Mouse (Mus musculus): Measurements from ENCODE around the gene Stpg3.

The Stpg3 gene

DNA sequence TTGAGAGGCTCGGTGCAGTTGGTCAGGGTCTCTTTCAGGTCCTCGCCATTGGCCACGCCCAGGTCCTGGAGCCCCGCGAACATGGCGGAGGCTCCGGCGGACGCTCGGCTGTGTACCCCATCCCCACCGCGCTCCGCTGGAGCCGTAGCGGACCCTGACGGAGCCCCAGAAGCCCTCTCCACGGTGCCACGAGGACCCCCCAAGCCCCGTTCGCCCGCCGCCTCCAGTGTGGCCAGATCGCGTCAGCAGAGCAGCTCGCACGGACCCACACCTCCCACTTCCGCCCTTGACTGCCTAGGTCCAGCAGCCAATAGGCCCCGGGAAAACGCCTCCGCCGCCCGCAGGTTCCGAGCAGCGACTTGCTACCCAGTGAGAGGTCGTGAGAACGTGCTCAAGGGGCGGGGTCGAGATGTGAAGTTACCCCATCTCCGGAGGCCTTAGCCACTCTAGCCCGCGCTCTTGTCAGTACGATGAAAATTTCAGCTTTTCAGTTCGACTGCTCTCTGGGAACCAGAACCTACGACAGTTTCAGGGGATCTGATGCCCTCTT, 3.2 kb downstream of the Stpg3 start, which contains the start of gene Nelfb:
TSS of gene Nelfb (minus strand) at position 369 of the 550 bp plus-strand sequence.
- peak; percentile 95 for DNase-seq (ENCODE audit: extremely low read depth, insufficient read length, low spot score)

DNA sequence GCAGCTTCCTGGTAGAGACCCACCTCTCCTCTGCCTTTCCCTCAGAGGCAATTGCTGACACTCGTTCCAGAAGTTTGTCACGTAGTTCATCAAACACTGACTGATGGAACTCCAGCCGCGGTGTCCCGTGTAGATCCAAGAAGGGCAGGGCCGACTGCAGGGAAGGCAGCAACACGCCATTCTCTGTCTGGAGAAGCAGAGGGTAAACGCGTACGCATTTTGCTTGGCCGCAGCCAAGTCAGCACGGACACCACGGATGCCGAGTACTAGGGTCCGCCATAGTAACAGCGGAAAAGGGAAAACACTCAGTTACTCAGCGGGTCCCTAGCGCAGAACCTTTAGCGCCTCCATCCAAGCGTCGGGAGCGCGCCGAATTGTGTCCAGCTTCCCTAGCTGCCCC, 3.8 kb downstream of the Stpg3 start:
- DNase-seq (ENCODE audit: extremely low read depth, insufficient read length, low spot score), result no peak

DNA sequence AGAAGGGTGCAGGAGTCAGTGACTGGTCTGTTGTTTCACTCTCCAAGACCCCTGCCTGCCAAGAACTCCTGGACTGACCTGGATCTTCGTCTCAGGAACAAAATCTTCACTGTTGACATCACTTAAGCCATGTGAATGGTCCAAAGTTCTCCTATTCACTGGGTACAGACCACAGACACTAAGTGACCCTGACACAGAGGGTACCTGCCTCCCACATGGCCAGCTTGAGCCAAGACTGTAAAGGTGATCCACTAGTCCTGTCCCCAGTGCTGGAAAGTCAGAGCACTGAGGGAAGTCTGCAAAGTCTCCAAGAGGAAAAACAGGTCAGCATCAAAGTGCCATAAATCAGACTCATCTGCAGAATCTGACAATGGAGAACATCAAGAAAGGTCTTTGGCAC, 6.8 kb downstream of the Stpg3 start:
- no peak for DNase-seq (ENCODE audit: extremely low read depth, insufficient read length, low spot score)

DNA sequence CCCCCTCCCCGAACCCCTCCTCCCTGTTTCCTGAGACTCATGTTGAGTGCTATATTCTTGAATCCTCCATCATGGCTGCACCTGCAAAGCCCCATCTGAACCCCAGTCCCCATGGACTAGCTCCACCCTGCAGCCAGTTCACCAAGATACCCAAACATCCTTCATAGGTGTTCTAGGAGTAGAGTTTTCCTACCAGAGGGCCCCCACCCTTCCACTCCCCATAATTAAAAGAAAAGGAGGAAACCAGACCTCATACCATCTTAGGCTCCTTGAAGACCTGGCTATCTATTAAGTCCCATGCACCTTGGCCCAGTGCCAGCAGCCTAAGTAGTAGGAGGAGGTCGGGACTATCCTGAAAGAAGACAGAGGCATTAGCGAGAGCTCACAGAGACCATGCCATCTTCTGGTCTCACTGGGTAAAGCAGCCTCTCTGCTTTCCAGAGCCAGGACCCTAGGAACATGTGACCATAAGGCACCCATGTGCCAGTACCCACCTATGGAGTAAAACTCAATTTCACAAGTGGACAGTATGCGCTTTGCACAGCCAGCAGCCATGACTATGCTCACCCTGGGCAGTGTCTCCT, 10.7 kb downstream of the Stpg3 start:
- DNase-seq (ENCODE audit: extremely low read depth, insufficient read length, low spot score), result no peak

GRCm38 (mm10) chr2:25200631-25201030, 13.8 kb downstream of the Stpg3 start:
- DNase-seq (ENCODE audit: extremely low read depth, insufficient read length, low spot score), result no peak

DNA sequence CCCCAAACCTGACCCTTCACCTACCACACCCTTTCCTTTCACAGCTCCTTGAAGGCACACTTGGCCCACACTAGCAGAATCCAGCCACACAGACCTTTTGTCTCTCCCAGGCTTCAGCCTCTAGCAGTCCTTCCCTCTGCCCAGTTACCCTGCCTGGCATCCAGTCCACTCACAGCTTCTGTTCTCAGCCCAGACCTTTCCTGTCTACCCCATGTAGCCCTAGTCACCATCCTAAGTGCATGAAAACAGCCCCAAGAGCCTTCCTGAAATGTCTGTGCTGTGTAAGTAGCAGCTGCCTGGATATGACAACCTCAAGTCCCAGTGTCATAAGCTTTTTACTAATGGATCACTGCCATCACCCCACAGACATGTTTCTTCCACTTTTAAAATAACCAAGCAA, 16.5 kb downstream of the Stpg3 start:
- no peak for DNase-seq (ENCODE audit: extremely low read depth, insufficient read length, low spot score)

- DNase-seq (ENCODE audit: extremely low read depth, insufficient read length, low spot score), result no peak
Measured at GRCm38 (mm10) chr2:25197191-25197590, 17.2 kb downstream of the Stpg3 start.

DNA sequence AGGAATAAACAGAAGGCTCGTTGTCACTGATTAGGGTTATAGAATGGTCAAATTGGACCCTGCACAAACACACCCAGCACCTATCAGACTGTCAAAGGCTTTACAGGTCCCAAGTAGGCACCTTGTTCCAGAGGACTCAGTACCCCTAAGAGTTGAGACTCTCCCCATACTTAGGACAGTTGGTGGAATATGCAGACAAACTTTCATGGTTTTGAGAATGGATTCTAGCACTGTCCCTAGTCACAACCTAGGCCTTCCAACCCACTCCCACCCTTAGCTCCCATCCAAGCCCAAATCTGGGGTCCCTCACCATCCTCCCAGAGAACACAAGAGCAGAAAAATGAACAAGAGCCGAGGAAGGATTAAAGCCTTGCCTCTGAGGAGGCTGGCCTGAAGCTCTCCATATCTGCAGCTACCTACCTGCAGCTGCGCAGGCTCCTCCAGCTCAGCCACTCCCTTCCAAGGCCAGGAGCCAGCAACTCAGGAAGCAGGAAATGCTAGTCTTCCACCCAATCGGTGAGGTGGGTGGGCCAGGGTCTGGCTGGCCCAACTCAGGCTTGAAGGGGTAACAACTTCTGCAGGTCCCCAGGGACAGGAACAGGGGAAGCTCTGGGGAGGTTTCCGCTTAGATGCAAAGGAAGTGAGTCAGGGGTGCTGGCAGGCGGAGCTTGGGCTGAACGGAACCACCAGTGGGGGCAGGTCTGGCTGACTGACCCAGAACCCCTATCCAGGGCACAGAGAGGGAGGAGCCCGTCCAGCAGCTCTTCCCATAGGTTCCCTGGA, 18.1 kb downstream of the Stpg3 start, which contains the start of gene Tor4a:
TSS of gene Tor4a (minus strand) at position 715 of the 783 bp plus-strand sequence.
- peak; percentile 89 for DNase-seq (ENCODE audit: extremely low read depth, insufficient read length, low spot score)

DNA sequence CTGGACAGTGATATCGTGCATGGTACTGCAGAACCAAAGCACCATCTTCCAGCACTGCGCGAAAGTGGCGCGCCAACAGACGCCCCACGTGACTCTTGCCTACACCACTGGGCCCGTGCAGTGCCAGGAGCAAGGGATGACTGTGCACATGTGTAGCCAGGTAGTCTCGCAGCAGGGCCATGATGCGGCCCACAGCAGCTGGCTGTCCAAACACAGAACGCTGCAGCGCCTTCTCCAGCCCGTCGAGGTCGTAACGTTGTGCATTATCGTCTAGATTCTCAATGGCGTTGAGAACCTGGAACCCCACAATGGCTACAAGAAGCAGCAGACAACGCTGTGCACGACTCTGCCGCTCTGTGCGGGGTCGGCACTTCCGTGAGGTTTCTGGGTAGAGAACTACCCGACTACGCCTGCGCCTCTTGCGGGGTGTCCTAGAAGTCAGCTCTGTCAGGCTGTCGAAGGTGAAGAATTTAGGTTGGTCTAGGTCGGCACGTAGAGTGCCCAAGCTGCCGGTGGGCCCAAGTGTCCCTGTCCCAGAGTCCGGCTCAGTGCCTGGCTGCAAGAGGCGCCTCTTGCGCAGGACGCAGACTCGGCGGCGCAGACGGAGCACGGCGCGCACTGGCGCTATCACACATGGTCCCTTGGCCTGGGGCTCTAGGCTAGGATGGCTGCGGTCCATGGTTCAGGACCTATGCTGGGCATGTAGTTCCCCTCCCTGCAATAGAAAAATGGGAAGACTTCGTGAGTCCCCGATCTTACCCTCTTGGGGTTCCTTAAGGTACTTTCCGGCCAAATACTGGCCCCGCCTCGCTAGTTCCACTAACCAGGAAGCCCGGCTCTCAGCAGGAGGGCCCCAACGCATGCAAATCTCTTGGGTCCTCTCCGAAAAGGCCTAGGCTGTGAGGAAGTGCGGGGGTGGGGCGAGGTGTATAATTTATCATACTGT, 19.0 kb downstream of the Stpg3 start:
- peak; percentile 60 for DNase-seq (ENCODE audit: extremely low read depth, insufficient read length, low spot score)

GRCm38 (mm10) chr2:25194486-25195171, 19.8 kb downstream of the Stpg3 start:
- peak; percentile 65 for DNase-seq (ENCODE audit: extremely low read depth, insufficient read length, low spot score)

DNA sequence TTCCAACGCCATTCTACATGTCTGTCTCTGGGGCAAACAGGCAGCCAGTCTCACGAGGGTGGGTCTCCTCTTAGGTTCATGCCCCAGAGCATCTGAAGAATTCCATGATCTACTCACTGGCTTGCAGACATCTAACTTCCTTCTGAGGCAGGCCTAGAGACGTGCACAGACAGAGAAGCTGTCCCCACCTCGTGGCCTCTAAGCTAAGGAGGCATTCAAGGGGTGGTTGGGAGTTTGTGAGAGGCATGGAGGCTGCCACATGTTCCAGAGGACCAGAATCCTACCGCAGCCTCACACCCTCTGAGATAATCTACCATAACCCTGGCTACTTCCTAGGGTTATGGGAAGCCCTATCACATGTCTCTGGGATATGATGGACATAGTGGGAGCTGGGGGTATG, 20.4 kb downstream of the Stpg3 start:
- no peak for DNase-seq (ENCODE audit: extremely low read depth, insufficient read length, low spot score)

DNA sequence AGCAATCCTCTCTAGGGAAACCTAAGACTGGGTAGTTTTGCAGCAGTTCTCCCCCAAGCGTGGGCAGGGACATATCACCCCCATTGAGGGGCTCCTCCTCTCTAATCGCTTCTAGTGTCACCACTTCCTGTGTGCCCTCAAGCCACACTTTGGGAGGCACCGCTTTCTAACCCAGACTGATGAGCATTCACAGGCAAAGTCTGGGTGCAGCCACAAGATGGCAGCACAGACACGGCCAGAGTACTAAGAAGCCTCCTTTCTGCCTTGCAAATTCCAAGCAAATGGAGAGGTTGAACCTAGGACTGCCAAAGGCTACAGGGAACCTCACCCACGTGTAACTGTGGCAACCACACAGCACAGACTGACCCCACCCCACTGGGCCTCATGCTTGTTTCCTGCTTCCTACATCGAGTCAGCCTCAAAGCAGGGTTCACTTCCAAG, 21.1 kb downstream of the Stpg3 start:
- peak; percentile 71 for DNase-seq (ENCODE audit: extremely low read depth, insufficient read length, low spot score)

DNA sequence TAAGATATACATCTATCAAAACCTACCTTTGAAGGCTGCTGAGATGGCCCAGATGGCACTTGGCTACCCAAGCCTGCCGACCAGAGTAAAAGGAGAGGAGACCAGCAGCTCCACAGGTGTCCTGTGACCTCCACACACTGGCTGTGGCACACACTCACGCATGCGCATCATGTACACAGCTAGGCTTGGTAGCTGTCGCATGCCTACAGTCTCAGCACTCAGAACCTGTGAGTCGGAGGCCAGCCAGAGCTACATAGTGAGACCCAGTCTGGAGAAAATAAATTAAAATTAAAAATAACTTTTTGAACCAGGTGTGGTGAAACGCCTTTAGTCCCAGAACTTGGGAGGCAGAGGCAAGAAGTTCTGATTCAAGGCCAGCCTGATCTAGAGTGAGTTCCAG, 26.6 kb downstream of the Stpg3 start:
- DNase-seq (ENCODE audit: extremely low read depth, insufficient read length, low spot score), result no peak

DNA sequence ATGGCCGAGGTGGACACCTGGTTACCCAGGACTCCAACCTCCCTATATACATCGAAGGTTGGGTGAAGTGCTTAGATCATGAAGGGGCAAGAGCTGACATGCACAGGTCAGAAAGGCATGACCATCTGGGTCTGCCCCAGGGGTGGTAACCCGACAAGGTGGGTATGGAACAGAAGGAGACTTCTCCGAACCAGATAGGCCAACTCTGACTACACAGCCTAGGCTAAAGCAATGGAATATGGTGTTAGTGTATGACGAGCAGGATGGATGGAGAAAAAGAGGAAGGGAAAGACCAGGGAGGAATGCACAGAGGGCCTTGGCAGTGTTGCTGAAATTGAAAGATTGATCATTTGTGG, 27.9 kb downstream of the Stpg3 start:
- no peak for DNase-seq (ENCODE audit: extremely low read depth, insufficient read length, low spot score)

DNA sequence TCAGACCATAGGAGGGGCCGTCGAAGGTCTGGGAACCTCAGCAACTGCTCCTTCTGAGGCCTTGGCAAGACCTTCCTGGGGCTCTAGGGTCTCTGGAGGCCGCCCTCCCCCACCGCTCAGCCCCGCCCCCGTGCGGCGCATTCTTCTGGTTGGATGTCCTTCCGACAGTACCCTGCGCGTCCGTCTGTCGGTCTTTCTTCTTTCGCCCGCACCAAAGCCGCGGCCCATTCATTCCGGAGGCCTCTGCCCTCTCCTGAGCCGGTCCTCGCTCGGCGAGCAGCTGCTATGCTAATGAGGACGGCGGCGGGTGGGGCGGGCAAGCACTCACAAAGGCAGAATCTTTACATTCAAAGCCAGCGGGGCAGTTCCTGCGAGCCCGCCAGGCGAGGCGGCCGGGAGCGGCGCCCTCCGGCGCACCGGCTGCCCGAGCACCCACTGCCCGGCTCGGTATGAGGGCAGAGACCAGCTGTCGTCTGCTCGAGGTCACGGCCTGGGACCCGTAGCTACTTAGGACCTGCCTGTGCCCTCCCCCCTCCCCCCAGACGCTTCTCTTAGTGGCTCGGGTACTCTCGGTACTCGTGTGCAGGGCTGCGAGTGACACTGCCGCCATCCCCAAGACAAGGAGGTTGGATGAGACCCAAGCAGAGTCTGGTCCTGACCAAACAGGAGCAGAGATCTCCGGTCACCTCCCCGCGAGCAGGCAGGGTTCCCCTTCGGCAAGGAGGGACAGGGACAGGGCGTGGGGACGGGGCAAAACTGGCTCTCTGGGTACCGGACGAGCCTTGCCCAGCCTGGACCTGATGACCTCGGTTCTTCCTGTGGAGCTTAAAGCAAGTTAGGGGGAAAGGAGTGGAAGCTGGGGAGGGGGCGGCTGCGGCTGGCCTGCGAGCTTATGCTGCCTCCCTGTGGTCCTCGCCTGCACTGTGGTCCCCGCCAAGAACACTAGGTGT, 28.5 kb downstream of the Stpg3 start:
- peak; percentile 11 for DNase-seq (ENCODE audit: extremely low read depth, insufficient read length, low spot score)

- DNase-seq (ENCODE audit: extremely low read depth, insufficient read length, low spot score), result no peak
Measured at GRCm38 (mm10) chr2:25184496-25184895, 29.9 kb downstream of the Stpg3 start.

DNA sequence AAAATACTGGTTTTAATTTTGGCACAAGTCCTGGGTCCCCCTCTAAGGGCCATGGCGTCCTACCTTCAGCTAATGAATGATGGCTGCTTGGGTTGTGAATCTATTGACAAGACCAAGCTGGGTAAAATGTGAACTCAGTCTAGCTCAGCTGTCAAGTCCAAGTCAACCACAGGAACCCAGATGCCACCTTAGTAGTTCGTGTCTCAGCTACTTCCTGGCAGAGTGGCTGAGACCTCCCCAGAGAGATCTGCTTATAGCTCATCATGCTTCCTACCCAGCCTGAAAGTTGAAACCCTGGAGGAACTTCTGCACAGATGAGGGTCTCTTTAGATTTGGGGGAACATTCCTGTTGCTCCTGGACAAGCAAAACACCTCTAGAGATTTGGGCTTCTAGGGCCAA, 31.1 kb downstream of the Stpg3 start:
- no peak for DNase-seq (ENCODE audit: extremely low read depth, insufficient read length, low spot score)

- no peak for DNase-seq (ENCODE audit: extremely low read depth, insufficient read length, low spot score)
Measured at GRCm38 (mm10) chr2:25182664-25183063, 31.8 kb downstream of the Stpg3 start.

DNA sequence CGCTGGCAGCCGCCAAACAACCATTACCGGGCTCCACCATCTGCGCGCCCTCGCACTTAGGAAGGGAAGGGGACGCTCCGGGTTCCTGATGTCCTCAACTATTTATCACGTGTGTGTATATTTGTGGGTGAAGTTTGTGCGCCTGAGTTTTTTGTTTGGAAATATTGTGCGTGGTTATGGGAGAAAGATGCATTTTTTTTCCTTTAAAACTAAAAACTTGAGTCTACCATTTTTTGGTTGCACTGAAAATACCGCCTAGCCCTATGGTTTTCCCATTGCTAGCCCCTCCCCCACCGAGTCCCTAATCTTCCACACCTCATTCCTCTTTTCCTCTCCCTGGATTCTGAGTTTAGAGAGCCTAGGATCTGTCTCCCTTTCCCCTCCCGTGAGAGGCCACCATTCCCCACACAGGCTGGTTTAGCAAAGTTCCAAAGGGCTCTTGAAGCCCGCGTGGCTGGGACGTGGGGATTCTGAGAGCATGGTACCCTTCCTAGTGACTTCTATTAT, 32.5 kb downstream of the Stpg3 start:
- DNase-seq (ENCODE audit: extremely low read depth, insufficient read length, low spot score), result no peak
